Mouse (Mus musculus) hematopoietic stem cell, adult 5-6 weeks (primary cell): Measurements from ENCODE around the gene Gm6509. TPM values are rescaled to one million over a fixed set of nuclear protein-coding genes. Genes with fewer than 3 reads are reported as not detected.
"Not testable (repeated sequence)": the region's sequence is repeated elsewhere in the genome, so short reads cannot be mapped to it uniquely, and the experiment has no call there.

Experiments used
- ATAC-seq, 2 experiments: fragments of 125-278 bp in 1 of 2; replicated peaks in 1 of 2; 2 replicates each; pipeline ENCODE4 v1.8.0; 2016 to 2017; ENCODE audit warnings: inconsistent platforms in 2 of 2, mild to moderate bottlenecking in 2 of 2, moderate number of reproducible peaks in 2 of 2, low read depth in 1 of 2, moderate TSS enrichment in 1 of 2; ENCODE audit not compliant: low FRiP score in 2 of 2, poor library complexity in 2 of 2, severe bottlenecking in 2 of 2, insufficient read depth in 1 of 2, low TSS enrichment in 1 of 2
- total RNA-seq: library from RNA; stranded (forward); fragments of 172-1452, 232-1000 nt; gene quantifications from 2 replicates; pipeline ENCODE4 v1.2.3, GENCODE M21; 2017

The Gm6509 gene
- not detected in 2 replicates for total RNA-seq

GRCm38 (mm10) chr5:94623679-94624078, at the start of gene Gm6509:
Gene Gm6509, plus strand, starts transcription at chr5:94623979.
- not testable (repeated sequence) for ATAC-seq

DNA sequence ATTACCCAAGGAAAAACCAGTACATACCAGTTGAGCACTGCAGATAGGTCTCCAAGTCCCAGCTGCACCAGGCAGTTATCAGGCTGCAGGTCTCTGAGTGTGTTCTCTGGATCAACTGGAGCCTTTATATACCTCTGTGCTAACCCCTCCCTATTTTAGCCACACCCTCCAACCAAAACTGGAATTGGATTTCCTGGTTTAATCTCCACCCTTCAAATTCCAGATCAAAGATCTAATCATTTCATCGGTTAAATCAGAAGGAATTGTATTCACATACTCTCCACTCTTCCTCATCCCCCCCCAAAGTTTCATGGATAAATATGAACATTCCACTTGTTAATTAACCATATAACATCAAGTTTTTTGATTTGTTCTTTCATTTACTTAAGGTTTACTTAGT, 7.5 kb upstream of the Gm6509 start, which contains the start of gene Gm3147:
Gm3147 (minus strand) TSS at position 101 of the 400 bp plus-strand sequence.
- ATAC-seq, result not testable (repeated sequence)

GRCm38 (mm10) chr5:94648082-94648481, 24.3 kb downstream of the Gm6509 start, which contains the start of gene Gm6205:
Gene Gm6205, plus strand, starts transcription at chr5:94648382.
- not testable (repeated sequence) for ATAC-seq

Other genes with a start within 250 kb of the Gm6509 start
- gene Gm7682, start 178.2 kb upstream of the Gm6509 start, total RNA-seq, result not detected in 2 replicates
- gene Gm3139, start 97.7 kb upstream of the Gm6509 start, total RNA-seq, result not detected in 2 replicates
- not detected in 2 replicates for gene Gm3147, start 7.6 kb upstream of the Gm6509 start, total RNA-seq
- not detected in 2 replicates for gene Gm6205, start 24.4 kb downstream of the Gm6509 start, total RNA-seq
- gene Gm3183, start 241.5 kb downstream of the Gm6509 start, total RNA-seq, result not detected in 2 replicates